8 mouse cellular contexts compared by ENCODE assay signal in the genomic region with DNA sequence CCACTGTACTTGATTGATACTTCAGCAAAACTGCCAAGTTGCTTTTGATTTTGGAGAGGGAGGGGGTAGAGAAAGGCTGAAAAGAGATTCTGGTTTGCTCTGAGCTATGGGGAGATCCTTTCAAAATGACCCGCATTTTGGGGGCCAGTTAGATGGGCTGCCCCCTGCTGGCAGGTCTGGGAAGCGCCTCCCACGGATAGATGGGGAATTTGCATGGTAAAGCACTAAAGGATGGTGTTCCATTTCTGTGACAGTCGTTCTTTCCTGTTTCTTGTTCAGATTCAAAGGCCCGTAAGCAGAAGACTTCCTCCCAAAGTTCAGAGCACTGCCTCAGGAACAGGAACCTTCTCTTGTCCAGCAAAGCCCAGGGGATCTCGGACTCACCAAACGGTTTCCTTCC. TPM values are rescaled to one million over a fixed set of nuclear protein-coding genes. Genes with fewer than 3 reads are reported as not detected.
DNase-seq lines count a peak whose midpoint lies in the region; ATAC-seq and TF ChIP-seq lines count a peak whose summit lies in the region.

No protein-coding gene starts in this region.

- DNase-seq in layer of hippocampus, adult 2 months (ENCODE audit: low spot score in 2 of 2): peak in 1 of 2 experiments; percentile 63
- DNase-seq in layer of hippocampus, adult 9-10 months (ENCODE audit: low spot score): no peak
- peak; percentile 4 for DNase-seq in G1E (ENCODE audit: low spot score)
- DNase-seq in c-Kit-negative CD71-positive TER-119-positive erythroid progenitor cells, embryonic 14.5 days (ENCODE audit: low read depth, low spot score): peak; percentile 16
- peak; percentile 16 to 17 for DNase-seq in frontal cortex, postnatal 36 days (ENCODE audit: low spot score in 2 of 2)
- DNase-seq in left cerebral cortex, postnatal 4 days: peak; percentile 25
- peak; percentile 59 for DNase-seq in retina, embryonic 14.5 days (ENCODE audit: low spot score)
- DNase-seq in yolk sac, embryonic 10.5 days (ENCODE audit: low spot score): no peak

- H3K36me3 ChIP-seq in G1E (replicated peaks): peaks cover 25% of the 10 kb centered on the region

- no peaks in the 10 kb centered on the region for H3K9me3 ChIP-seq in G1E (replicated peaks)

- H3K27me3 ChIP-seq in G1E (ENCODE audit: insufficient read depth, low read length): no peaks in the 10 kb centered on the region

- intact Hi-C loops in left cerebral cortex, postnatal 4 days (cut with DNase I): loop anchor here (10.0 kb wide), 1 partner anchor 99 kb away; no protein-coding TSS in a partner anchor

- no peaks in the 10 kb centered on the region for H3K4me1 ChIP-seq in G1E (ENCODE audit: insufficient read depth, low read depth, low read length)

- peak; percentile 85 for TF ChIP-seq CTCF in layer of hippocampus, adult 2 months (conservative IDR thresholded peaks at IDR 0.05)
- TF ChIP-seq CTCF in G1E (IDR thresholded peaks at IDR 0.05; ENCODE audit: low read depth, low read length): peak; percentile 34; the same call in 1 of the 2 replicates

- no peak overlapping the region for H3K27ac ChIP-seq in layer of hippocampus, adult 2 months

- H3K4me3 ChIP-seq in layer of hippocampus, adult 2 months: no peak overlapping the region
- no peak overlapping the region for H3K4me3 ChIP-seq in G1E (ENCODE audit: low read depth, low read length)

- no peak for ATAC-seq in G1E (ENCODE audit: extremely low read depth, insufficient number of reproducible peaks, low FRiP score, poor library complexity, severe bottlenecking)

RNA-seq across cellular contexts. Expression of a gene that starts 42.5 kb away (rescaled TPM):
- total RNA-seq in layer of hippocampus, adult 2 months (2021): 10 to 100 TPM; 15.0 to 21.0 TPM
- 5.6 and 12.2 TPM in 2 replicates for total RNA-seq in G1E (2014; fragmentation: Nextera tagmentation)
- 2.4 and 6.0 TPM in 2 replicates for total RNA-seq in G1E (2017)
- 1.7 and 3.0 TPM in 2 replicates for polyA plus RNA-seq in G1E (2012)
- 10 to 100 TPM; 27.9 to 33.5 TPM for total RNA-seq in left cerebral cortex, postnatal 4 days (2021)

Comparison
In these comparisons a context has a peak if more than half of its experiments do, and no peak if none do; other contexts are left out.
1. DNase-seq: peak in G1E (single experiment), c-Kit-negative CD71-positive TER-119-positive erythroid progenitor cells, embryonic 14.5 days (single experiment), frontal cortex, postnatal 36 days (2 of 2), left cerebral cortex, postnatal 4 days (single experiment) and retina, embryonic 14.5 days (single experiment); none in layer of hippocampus, adult 9-10 months (single experiment) and yolk sac, embryonic 10.5 days (single experiment).